Mouse (Mus musculus) cerebellum, adult (tissue): ENCODE results near the gene Lrrc34.
A peak's percentile ranks its signal among the peaks of the same experiment; 100 is the strongest.

Experiments used
- ATAC-seq: cut with Nextera tagmentation; 2 replicates; pipeline ENCODE4 v1.9.2; 2017; ENCODE audit warnings: mild to moderate bottlenecking, moderate library complexity, mixed read lengths; ENCODE audit not compliant: insufficient number of reproducible peaks, low FRiP score, low TSS enrichment

Lrrc34 gene

DNA sequence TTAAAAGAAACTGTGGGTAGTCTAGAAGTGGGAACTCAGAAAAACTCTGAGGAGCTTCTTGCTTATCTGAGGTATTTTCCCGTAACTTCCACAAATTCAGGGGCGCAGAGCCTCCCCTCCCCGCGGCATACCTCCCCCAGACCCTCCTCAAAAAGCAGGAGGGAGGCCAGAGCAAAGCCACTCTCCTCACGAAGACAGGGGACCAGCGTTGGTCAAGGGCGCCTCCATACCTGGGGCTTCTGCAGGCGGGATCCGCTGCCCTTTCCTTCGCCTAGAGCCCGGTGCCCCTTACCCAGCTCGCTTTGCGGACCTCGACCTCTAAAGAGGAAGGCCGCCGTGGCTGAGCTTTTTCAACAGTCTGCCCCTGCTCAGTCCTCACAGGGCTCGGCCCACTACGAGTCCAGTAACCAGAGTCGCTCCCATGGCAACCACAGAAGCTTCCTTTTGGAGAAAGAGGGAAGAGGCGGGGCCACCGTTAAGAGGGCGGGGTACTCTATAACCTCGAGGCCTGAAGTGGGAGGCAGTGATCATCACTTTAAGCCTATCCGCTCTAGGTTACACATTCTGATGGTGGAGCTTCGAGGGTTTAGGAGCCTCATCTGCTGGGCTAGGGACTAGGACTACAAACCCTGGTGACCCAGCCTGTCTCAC, at the start of gene Lrrc34:
Gene Lrrc34, minus strand, starts transcription at position 430 of the 651 bp plus-strand sequence.
- no peak for ATAC-seq

DNA sequence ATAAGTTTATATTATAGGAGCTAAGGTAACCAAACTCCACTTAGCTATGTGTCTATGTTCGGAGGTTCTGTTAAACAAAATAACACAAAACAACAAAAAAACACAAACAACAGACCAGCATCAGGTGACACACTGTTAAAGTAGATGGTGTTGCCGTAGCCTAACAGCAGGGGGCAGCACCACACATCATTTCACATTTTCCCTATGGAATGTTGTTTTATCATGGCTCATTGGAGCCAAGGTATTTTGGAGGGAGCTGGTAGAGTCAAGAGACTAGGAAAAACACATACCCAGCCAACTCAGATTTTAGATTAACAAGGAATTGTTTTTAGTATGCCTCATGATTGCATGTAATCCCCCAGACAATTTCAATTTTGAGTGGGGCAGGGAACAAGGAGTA, 48.7 kb upstream of the Lrrc34 start:
- 0 out of 2 replicates have a peak, but pooled peaks have one; percentile 42 for ATAC-seq

DNA sequence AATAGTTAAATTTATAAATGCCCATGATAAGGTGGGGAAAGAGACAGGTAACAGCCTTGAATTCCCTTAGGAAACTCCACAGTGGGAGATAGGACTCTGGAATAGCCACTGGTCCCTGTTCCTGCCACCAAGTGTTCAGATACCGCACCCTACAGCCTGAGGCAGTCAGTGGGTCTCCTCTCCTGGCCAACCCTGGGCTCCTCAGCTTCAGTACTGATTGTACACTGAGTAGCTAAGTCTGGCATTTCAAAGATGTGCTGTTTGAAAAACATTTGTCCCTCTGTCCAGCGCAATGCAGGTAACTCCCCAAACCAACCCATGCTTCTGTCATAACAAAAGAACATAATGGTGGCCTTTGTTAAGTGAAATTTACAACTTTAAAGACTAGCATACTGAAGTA, 48.0 kb upstream of the Lrrc34 start:
- no peak for ATAC-seq

DNA sequence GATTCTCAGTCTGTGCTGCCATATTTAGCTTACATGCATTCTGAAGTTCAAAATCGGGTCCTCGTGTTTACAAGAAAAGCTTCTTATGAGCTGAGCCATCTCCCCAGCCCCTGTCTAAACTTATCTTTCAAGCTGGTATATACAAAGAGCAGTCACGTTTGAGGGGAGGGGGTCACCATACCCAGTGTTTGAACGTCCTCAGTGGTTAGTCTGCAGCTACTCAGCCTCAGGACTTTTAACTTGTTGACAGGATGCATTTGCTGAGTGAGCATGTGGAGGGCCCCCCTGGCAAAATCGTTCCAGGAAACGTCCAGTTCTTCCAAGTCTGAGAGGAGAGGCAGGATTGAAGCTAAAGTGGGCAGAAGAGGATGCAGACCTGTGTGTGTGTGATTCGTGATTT, 43.3 kb upstream of the Lrrc34 start:
- no peak for ATAC-seq

DNA sequence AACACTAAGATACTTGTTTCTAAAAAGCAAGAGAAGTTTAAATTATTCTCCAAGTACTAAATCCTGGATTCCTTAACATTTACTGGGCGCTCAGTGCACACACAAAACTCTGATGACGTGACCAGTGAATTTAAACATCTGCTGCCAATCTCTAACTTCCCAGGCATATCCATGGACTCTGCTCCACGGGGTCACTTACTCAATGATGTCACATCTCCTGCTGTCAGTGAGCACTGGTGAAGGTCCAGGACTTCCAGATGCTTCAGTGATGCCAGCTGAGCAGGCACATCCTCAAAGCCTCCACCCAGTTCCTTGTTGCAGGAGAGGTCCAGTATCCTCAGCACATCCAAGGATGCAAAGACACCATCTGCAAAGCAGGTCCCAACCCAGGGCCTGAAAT, 39.5 kb upstream of the Lrrc34 start:
- ATAC-seq = no peak

DNA sequence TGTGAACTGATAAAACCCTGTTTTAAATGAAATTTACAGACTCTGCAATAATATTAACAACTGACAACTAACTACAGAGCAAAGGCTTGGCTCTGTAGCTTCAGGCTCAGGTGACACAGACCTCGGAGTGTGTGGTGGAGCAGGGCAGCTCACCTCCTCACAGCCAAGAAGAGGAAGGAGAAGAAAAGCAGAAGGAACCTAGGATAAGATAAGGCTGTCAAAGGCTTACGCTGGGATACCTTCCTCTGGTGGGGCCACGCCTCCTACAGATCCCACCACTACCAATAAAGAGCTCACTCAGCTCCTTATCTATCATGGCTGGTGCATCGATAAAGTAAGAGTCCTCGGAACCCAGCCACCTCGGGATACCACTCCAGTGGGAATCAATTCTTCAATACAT, 35.5 kb upstream of the Lrrc34 start:
- ATAC-seq = no peak

DNA sequence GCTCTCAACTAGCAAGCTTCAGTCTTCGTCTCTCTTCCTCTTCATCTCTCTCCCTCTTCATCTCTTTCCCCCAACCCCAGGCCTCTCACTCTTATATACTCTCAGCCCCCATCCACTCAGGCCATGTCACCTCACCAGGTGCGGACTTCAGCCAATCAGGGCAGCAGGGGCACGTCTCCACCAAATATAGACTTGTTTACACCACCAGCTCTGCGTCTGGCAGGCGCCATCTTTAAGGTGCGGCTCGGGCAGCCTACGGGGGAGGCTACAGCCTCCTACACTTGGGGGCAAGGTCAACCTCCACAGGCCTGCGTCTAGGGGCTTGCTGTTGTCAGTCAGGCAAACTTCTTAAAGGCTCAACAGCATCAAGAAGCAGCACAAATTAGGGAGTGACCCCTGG, 10.8 kb upstream of the Lrrc34 start:
- ATAC-seq = no peak

DNA sequence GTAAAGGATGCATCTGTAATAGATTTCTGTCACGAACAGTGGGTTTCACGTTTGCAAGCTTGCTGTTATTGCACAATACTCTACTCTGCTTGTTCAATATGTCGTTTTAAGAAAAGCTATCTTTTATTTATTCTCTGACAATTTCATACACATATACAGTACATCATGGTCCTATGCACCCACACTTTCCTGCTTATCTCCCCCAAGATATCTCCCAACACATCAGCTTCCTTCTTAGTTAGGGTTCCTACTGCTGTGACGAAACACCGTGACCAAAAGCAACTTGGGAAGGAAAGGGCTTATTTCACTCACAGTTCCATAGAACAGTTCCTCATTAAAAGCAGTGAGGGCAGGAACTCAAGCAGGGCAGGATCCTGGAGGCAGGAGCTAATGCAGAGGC, 8.3 kb upstream of the Lrrc34 start:
- ATAC-seq = no peak

DNA sequence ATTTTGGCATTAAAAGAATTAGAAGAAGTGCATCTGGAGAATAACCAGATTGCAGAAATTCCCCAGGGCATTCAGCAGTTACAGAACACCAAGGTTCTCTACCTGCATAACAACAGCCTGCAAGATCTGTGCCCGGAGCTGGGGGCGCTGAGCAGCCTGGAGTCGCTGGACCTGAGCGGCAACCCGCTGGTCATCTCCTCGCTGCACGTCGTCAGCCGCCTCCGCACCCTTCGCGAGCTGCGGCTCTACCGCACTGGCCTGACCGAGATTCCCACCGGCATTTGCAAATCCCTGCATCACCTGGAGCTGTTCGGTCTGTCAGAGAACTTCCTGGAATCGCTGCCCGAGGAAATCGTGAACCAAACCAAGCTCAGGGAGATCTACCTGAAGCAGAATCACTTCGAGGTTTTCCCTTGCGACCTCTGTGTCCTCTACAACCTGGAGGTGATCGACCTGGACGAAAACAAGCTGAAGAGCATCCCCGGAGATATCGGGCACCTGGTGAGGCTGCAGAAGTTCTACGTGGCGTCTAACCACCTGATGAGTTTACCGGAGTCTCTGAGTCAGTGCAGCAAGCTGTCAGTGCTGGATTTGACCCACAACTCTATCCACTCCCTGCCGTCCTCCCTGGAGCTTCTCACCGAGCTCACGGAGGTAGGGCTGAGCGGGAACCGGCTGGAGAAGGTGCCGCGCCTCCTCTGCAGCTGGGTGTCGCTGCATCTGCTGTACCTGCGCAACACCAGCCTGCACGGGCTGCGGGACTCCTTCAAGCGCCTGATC, 2.6 kb upstream of the Lrrc34 start:
- ATAC-seq = 0 out of 2 replicates have a peak, but pooled peaks have one; percentile 39

DNA sequence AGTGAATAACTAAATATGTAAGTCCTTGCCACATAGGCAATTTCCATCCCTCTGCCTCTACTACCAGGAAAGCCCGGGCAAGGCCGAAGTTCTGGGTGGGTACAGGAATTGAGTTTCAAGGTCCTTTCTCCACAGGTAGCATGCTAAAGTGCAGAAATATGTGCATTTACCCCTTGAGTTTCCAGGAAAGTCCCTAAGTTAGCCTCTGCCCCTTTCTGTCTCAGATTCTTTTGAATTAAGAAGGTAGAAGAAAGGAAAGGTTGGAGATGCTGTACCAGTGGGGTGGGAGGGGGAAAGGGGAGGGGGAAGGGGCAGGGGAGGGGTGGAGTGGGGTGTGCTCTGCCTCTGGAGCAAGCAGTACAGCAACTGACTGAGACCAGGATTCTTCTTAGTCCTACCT, 797 bp upstream of the Lrrc34 start:
- no peak for ATAC-seq

DNA sequence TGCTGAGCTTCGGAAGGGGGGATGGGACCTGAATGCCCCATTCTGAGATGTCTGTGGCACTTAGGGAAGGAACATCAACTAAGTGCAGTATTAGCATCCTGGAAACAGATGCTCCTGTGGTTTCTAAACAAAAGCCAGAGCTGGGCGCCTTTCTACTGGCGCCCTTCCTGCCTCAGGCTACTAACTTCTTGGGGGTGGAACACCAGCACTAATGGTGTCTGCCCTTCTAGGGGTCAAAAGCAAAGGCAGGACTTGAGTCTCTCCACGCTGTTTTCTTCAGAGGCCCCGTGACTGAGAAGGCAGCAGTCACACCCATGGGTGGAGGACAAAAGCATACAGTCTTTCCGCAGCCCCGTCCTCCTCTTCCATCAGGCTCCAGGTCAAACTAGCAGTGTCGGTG, 908 bp downstream of the Lrrc34 start:
- no peak for ATAC-seq

DNA sequence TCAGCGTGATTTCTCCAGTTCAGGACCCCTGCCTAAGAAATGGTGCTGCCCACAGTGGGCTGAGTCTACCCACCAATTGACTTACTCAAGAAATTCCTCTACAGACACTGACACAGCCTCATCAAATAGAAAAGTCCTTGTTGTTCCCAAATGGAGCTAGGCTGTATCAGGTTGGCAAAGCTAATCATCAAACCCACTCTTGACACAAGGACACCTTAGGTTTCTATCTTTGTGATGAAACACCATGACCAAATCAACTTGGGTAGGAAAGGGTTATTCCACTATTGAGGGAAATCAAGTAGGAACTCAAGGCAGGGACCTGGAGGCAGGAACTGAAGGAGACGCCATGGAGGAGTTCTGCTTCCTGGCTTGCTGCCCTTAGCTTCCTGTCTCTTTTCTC, 3.5 kb downstream of the Lrrc34 start, which contains the start of gene Lrriq4:
Gene Lrriq4, plus strand, starts transcription at position 301 of the 400 bp plus-strand sequence.
- no peak for ATAC-seq

DNA sequence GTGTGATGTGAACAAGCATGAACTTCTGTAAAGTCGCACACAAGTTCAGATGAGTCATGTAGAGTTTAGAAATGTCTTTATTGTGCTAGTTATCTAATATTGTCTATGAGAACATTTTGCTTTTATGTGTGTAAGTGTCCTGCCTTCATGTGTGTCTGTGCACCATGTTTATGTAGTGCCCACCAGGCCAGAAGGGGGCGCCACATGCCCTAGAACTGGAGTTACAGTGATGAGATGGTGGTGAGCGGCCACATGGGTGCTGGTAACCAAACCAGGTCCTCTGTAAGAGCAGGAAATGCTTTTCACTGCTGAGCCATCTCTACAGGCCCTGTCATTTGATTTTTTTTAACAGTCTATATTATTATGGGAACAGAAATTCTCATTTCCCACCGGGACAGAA, 12.0 kb downstream of the Lrrc34 start:
- ATAC-seq = no peak

DNA sequence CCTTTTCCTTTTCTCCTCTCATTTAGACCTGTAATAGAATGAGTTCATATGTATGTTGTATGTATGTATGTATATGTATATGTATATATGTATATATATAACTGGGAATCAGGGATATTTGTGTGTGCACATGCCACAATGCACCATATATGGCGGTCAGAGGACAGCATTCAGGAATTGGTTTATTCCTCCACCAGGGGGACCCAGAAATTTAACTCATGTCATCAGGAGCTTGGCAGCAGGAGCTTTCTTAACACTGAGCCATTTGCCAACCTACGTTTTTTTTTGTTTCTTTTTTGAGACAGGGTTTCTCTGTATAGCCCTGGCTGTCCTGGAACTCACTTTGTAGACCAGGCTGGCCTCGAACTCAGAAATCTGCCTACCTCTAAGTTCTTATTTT, 14.0 kb downstream of the Lrrc34 start:
- ATAC-seq = no peak

DNA sequence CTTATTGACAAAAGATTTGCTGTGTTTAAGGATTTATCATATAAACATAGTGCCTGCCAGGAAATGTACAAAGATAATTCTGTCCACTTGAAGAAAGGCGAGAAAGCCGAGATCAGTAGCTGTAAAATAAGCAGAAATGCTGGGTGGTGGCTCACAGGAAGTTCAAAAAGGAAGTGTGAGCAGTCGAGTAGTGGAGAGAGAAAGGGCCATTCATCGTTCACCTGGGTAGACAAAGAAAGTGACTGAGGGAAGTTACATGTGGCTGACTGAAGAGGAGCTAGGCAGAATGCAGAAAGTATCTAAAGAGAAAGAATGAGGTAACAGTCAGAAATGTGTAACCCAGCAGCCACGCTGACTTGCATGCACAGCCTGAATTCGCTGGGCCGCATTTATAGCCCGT, 27.5 kb downstream of the Lrrc34 start:
- ATAC-seq = no peak

DNA sequence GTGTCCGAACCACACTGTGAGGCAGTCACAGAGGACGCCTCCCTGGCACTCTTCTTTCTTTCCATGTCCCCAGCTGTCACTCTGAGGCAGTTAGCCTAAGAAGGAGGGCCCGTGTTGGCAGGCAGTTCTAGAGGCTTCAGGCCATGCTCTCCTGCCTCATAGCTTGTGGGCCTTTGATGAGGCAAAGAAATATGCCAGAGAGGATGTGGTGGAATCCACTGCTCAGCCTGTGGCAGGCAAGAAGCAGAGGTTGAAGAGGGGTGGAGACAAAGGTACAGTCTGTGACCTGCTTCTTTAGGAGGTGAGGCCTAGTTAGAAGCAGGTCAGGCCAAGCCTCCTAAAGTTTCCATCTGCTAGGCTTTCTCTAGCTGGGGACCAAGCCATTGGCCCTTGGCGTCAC, 36.7 kb downstream of the Lrrc34 start:
- ATAC-seq = no peak

DNA sequence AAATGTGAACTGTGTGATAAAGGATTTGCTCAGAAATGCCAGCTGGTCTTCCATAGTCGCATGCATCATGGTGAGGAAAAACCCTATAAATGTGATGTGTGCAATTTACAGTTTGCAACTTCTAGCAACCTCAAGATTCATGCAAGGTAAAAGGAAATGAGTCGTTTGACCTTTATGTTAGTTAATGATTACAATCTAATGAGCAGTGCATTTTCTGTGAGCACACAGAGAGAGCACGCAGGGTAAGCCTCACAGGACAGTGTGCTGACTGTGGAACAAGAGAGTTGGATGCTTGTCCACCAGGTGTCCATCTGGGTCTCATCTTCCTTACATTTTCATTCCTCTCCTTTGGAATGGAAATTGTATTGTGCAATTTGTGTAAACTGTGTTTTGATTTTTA, 38.7 kb downstream of the Lrrc34 start:
- no peak for ATAC-seq

DNA sequence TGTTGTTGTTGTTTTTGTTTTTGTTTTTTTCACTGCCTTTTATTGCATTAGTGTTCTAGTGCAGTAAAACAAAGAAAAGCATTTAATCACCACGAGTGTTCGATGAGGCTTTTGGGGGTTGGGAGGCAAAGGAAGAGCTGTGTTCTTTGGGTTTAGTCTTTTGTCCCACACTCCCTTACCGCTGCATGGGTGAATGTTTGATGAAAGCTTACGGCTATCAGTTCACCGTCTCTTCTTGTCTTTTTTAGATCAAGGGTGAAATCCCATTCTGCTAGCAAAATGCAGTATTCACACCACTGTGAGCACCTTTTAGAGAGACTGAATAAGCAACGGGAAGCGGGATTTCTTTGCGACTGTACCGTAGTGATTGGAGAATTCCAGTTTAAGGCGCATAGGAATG, 44.4 kb downstream of the Lrrc34 start:
- ATAC-seq = no peak

DNA sequence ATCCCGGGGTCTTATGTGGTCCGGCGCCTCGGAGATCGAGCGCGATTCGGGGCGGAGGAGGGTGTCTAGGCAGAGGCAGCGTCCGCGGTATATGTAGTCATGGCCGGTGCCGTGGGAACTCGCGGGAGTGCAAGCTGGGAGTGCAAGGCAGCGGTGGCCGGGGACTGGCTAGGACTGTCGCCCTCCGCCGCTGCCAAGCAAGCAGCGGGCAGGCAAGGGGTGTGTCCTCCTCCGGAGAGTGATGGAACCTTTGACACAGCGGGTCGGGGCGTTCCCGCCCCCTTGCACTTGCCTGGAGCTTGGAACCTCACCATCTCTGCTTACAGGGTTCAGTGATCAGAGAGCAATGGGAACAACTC, 45.0 kb downstream of the Lrrc34 start:
- ATAC-seq = no peak; the same call in 1 of the 2 replicates

DNA sequence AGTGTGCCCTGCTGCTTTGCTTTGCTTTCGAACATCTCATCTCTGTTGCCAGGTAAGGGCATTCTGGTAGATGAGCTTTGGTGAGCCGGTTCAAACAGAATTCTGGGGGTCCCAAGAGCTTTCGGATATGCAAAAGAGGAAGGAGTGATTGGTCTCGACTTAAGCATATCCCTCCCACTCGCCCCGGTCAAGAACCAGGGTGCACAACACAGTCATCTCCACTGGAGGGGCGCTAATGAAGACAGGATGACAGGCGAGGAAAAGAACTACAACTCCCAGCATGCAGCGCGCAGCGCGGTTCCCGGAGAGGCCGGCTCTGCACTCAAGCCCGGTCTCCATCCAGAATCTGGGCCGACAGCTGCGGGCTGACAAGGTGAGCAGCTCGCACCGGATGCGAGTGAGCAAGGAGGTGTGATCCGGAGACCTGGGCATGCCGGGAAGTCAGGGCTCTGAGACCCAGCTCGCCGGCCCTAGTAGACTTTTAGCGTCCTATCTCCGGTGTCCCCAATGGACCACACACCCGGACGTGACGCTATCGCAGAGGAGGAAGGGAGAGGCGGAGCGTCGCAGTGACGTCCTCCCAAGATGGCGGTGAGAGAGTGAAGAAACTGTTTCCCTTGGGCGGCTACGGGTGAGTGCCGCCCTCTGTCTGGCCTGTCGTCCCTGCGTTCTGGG, 45.5 kb downstream of the Lrrc34 start, which contains the start of gene Mynn:
Gene Mynn, plus strand, starts transcription at position 1 of the 675 bp plus-strand sequence.
- ATAC-seq = peak; percentile 89

DNA sequence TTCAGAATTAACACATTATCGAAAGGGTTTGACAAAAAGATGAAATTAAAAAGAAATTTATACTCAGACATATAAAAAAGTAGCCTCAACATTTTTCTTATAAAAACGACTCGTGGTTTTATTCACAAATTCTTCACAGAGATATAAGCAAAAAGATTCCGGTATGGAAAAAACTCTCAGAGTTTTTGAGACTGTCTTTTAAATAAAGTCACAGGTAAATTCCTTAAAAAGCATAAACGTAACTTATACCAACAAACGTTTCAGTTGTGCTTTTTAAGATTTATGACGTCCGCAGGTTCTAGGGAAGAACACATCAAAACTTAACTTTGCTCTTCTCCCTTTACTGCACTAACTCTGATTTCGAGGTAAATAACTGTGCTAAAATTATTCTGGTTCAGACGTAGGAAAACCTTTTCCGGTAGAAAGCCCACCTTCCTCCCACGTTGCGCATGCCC, 46.0 kb downstream of the Lrrc34 start:
- ATAC-seq = no peak
